Mouse (Mus musculus) hindbrain, postnatal 0 days (tissue): ENCODE results near the gene Pgls. TPM values are rescaled to one million over a fixed set of nuclear protein-coding genes. Genes with fewer than 3 reads are reported as not detected.

Experiments used
- ATAC-seq: fragments of 200-750 bp; cut with Nextera tagmentation; 2 replicates; pipeline ENCODE4 v1.8.0; 2017; ENCODE audit warnings: mild to moderate bottlenecking, moderate TSS enrichment, moderate library complexity
- DNase-seq: peaks from one replicate; pipeline ENCODE4 v3.0.0-alpha.2; 2015; ENCODE audit warnings: low spot score
- H3K27ac ChIP-seq: fragments of 300-500 bp; sonication (generic); 2 replicates; pipeline ENCODE4 v1.5.1; 2014; ENCODE audit warnings: mild to moderate bottlenecking
- H3K27me3 ChIP-seq: fragments of 300-500 bp; sonication (generic); 2 replicates; pipeline ENCODE4 v1.6.1; 2014; ENCODE audit warnings: low read length, mixed read lengths; ENCODE audit not compliant: insufficient read depth
- H3K36me3 ChIP-seq: fragments of 300-500 bp; sonication (generic); 2 replicates; pipeline ENCODE4 v1.6.1; 2014; ENCODE audit warnings: low read length, mixed read lengths; ENCODE audit not compliant: insufficient read depth
- H3K4me1 ChIP-seq: fragments of 300-500 bp; sonication (generic); 2 replicates; pipeline ENCODE4 v1.6.1; 2014; ENCODE audit warnings: antibody characterized with exemption, low read length, mixed read lengths; ENCODE audit not compliant: insufficient read depth
- H3K4me2 ChIP-seq: fragments of 300-500 bp; sonication (generic); 2 replicates; pipeline ENCODE4 v1.6.1; 2014; ENCODE audit warnings: low read depth, mild to moderate bottlenecking, low read length, moderate library complexity, mixed read lengths
- H3K4me3 ChIP-seq: fragments of 300-500 bp; sonication (generic); 2 replicates; pipeline ENCODE4 v1.5.1; 2014; ENCODE audit warnings: low read length
- H3K9ac ChIP-seq: fragments of 300-500 bp; sonication (generic); replicated peaks from 2 replicates; pipeline ENCODE4 v1.6.1; 2014; ENCODE audit warnings: mild to moderate bottlenecking, low read length, moderate library complexity, mixed read lengths
- H3K9me3 ChIP-seq: fragments of 300-500 bp; sonication (generic); 2 replicates; pipeline ENCODE4 v1.6.1; 2016; ENCODE audit warnings: low read length, mixed read lengths
- CTCF ChIP-seq: IDR thresholded peaks from 2 replicates; pipeline ENCODE4 v1.5.1; 2016; ENCODE audit warnings: antibody characterized with exemption, control low read depth, low read depth
- WGBS: fragments of 180-500 bp; shearing (Covaris S2); extraction: QIAGEN DNeasy Blood & Tissue Kit; methylation state at CpG from one replicate; pipeline ENCODE4 v1.1.7; 2014; 5-methylcytosine and 5-hydroxymethylcytosine counted together
- polyA plus RNA-seq: library from polyadenylated mRNA; unstranded; fragments of >200 nt; fragmentation: Nextera tagmentation; extraction: Ambion mirVana; gene quantifications from 2 replicates; pipeline ENCODE4 v1.2.1, GENCODE M21; 2015
- total RNA-seq: library from RNA; depleted of rRNA; stranded (reverse); fragments of >200 nt; gene quantifications from 2 replicates; pipeline ENCODE4 v1.2.3, GENCODE M21; 2014

Gene Pgls
- total and polyA plus RNA-seq, 2 experiments from 2014 or later: 272 to 379 TPM

- H3K9me3 ChIP-seq: no peaks in the 10 kb centered on the region
- 64% methylated on average over 1 of the region's 1 CpGs for WGBS
- H3K27me3 ChIP-seq: no peaks in the 10 kb centered on the region
- no peak for TF ChIP-seq CTCF
- H3K27ac ChIP-seq: no peak overlapping the region
- no peak overlapping the region for H3K9ac ChIP-seq
- ATAC-seq: no peak
- DNase-seq: no peak
- H3K4me1 ChIP-seq: peaks cover 6% of the 10 kb centered on the region
- no peaks in the 10 kb centered on the region for H3K36me3 ChIP-seq
- no peak overlapping the region for H3K4me2 ChIP-seq
- H3K4me3 ChIP-seq: no peak overlapping the region
Measured at GRCm38 (mm10) chr8:71575020-71575419, 17.0 kb upstream of the Pgls start.

DNA sequence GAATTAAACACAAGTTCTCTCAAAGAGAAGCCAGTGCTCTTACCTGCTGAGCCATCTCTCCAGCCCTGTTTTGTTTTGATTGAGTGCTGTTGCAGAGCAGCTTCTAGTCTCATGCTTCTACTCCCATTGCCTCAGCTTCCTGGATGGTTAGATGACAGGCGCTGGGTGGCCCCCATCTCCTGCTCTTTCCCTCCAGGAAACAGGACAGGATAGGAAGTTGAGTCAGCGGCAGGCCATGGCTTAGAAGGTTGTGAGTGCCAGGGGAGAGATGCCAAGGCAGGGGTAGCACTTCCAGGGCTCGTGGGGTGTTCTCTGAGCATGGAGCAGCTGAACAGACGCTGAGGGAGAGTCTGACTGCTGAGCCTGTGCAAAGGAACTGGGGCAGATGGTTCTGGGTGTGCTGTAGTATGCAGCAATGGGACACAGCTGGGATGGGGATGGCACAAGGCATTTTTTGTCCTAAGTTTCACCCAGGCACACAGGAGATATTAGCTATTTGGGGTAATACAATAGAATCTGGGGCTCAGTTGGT lies 14.1 kb upstream of the Pgls start:
- no peak for DNase-seq
- Histone ChIP-seq H3K4me3 (no peak overlapping the region), H3K4me2 (no peak overlapping the region), H3K9me3 (no peaks in the 10 kb centered on the region), H3K36me3 (peaks cover 8% of the 10 kb centered on the region; the same call in 1 of the 2 replicates), H3K27ac (no peak overlapping the region), H3K27me3 (no peaks in the 10 kb centered on the region), H3K9ac (no peak overlapping the region), H3K4me1 (no peaks in the 10 kb centered on the region; the same call in 1 of the 2 replicates)
- ATAC-seq: no peak
- WGBS: 54% methylated on average over 4 of the region's 4 CpGs
- no peak for TF ChIP-seq CTCF

- H3K9me3 ChIP-seq: no peaks in the 10 kb centered on the region
- H3K36me3 ChIP-seq: peaks cover 11% of the 10 kb centered on the region; the same call in 1 of the 2 replicates
- no peaks in the 10 kb centered on the region for H3K27me3 ChIP-seq
- H3K4me2 ChIP-seq: no peak overlapping the region
- no peaks in the 10 kb centered on the region; the same call in 1 of the 2 replicates for H3K4me1 ChIP-seq
- H3K4me3 ChIP-seq: no peak overlapping the region
- H3K9ac ChIP-seq: no peak overlapping the region
- WGBS: 67% methylated on average over 1 of the region's 1 CpGs
- DNase-seq: no peak
- no peak overlapping the region for H3K27ac ChIP-seq
- no peak for TF ChIP-seq CTCF
- ATAC-seq: no peak
Measured at GRCm38 (mm10) chr8:71579009-71579408, 13.0 kb upstream of the Pgls start.

GRCm38 (mm10) chr8:71579476-71579875 lies 12.5 kb upstream of the Pgls start:
- Histone ChIP-seq H3K4me3 (no peak overlapping the region), H3K36me3 (peaks cover 15% of the 10 kb centered on the region), H3K4me1 (no peaks in the 10 kb centered on the region; the same call in 1 of the 2 replicates), H3K27me3 (no peaks in the 10 kb centered on the region), H3K4me2 (no peak overlapping the region), H3K27ac (no peak overlapping the region), H3K9ac (0 out of 2 replicates have a peak overlapping the region, but pooled peaks have one; percentile 4), H3K9me3 (no peaks in the 10 kb centered on the region)
- 54% methylated on average over 14 of the region's 14 CpGs for WGBS
- TF ChIP-seq CTCF: no peak
- peak; percentile 42 for DNase-seq
- no peak for ATAC-seq

DNA sequence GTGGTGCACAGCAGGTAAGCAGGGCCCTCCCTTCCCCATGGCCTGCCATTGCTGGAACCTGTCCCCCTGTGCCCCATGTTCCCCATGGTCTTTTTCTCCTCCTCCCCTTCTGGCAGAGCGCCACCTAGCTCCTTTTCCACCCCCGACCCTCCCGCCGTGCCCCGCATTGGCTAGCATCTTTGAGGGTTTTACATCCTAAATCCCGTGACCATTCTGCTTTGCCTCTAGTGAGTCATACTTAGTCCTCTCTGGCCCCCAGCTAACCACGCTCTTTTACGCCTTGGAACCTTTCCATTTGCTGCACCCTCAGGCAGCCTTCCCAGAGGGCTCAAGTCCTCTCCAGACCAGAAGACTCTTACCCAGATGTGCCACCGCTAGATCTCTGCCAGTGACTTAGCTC lies 11.8 kb upstream of the Pgls start:
- Histone ChIP-seq H3K9me3 (no peaks in the 10 kb centered on the region), H3K36me3 (peaks cover 23% of the 10 kb centered on the region), H3K27ac (no peak overlapping the region), H3K27me3 (no peaks in the 10 kb centered on the region), H3K4me2 (no peak overlapping the region), H3K9ac (no peak overlapping the region), H3K4me1 (no peaks in the 10 kb centered on the region; the same call in 1 of the 2 replicates), H3K4me3 (no peak overlapping the region)
- ATAC-seq (0 out of 2 replicates have a peak, but pooled peaks have one; percentile 10), DNase-seq (peak; percentile 52)
- TF ChIP-seq CTCF: no peak
- 30% methylated on average over 9 of the region's 9 CpGs for WGBS

DNA sequence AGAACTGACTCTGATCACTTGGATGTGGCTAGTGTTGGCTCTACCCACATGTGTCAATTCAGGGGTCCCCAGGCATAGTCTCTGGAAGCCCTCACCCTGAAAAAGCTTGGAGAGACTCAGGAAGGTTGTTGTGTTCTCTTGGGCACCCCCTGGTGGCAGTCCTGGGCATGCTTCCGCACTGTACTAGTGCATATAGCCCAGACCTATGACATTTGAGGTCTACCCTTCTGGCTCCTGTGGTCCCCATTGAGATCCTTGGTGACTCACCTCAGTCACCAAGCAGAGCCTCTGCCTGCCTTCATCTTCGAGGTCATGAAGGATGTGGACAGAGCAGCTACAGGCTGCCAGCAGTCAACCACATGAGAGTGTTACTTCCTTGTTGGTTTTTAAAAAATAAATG lies 5.1 kb upstream of the Pgls start:
- ATAC-seq: peak; percentile 24; the same call in 1 of the 2 replicates
- Histone ChIP-seq H3K27ac (no peak overlapping the region), H3K4me3 (no peak overlapping the region), H3K4me1 (no peaks in the 10 kb centered on the region; the same call in 1 of the 2 replicates), H3K36me3 (peaks cover 32% of the 10 kb centered on the region), H3K9me3 (no peaks in the 10 kb centered on the region), H3K27me3 (no peaks in the 10 kb centered on the region), H3K9ac (no peak overlapping the region), H3K4me2 (no peak overlapping the region)
- peak; percentile 72 for DNase-seq
- 65% methylated on average over 2 of the region's 2 CpGs for WGBS
- peak; percentile 78 for TF ChIP-seq CTCF

- Histone ChIP-seq H3K4me2 (no peak overlapping the region), H3K4me3 (no peak overlapping the region), H3K9me3 (no peaks in the 10 kb centered on the region), H3K27me3 (no peaks in the 10 kb centered on the region), H3K9ac (no peak overlapping the region), H3K36me3 (peaks cover 25% of the 10 kb centered on the region), H3K4me1 (peaks cover 7% of the 10 kb centered on the region), H3K27ac (no peak overlapping the region)
- no peak for ATAC-seq
- 69% methylated on average over 3 of the region's 3 CpGs for WGBS
- no peak for DNase-seq
- TF ChIP-seq CTCF: no peak
Measured at GRCm38 (mm10) chr8:71588762-71589161, 3.2 kb upstream of the Pgls start.
